Mouse (Mus musculus): ENCODE measurements around the gene Pold2. TPM values are rescaled to one million over a fixed set of nuclear protein-coding genes. Genes with fewer than 3 reads are reported as not detected.

Pold2 gene
- polyA plus RNA-seq, 1 experiment from 2014 or later = 59.6 TPM

DNA sequence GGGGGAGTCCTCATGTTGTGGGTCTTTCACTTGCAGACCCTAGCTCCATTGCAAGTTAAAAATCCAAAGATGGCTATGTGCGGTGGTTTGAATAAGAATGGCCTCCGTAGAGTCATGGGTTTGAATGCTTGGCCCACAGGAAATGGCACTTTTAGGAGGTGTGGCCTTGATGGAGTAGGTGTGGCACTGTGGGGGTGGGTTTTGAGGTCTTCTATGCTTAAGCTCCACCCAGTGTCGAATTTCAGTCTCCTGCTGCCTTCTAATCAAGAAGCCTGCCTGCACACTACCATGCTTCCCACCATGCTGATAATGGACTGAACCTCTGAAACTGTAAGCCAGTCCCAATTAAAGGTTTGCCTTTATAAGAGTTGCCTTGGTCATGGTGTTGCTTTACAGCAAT, 35.0 kb downstream of the Pold2 start:
- no peaks in the 10 kb centered on the region for H3K27me3 ChIP-seq (replicated peaks; ENCODE audit: control insufficient read depth, insufficient read depth, low read length)
- H3K4me3 ChIP-seq (ENCODE audit: low read length) = no peak overlapping the region
- 0 out of 2 replicates have a peak, but pooled peaks cover 2% of the 10 kb centered on the region for H3K9me3 ChIP-seq (ENCODE audit: control insufficient read depth, low read length)
- no peaks in the 10 kb centered on the region for H3K36me3 ChIP-seq (ENCODE audit: control insufficient read depth, insufficient read depth, low read length)
- H3K4me2 ChIP-seq (ENCODE audit: low read length) = no peak overlapping the region
- no peak for ATAC-seq
- H3K9ac ChIP-seq (ENCODE audit: low read depth, low read length) = no peak overlapping the region
- no peaks in the 10 kb centered on the region for H3K4me1 ChIP-seq (ENCODE audit: control insufficient read depth, insufficient read depth, low read depth, low read length)
- 85% methylated on average over 3 of the region's 3 CpGs for WGBS
- H3K27ac ChIP-seq (ENCODE audit: low read depth, low read length) = no peak overlapping the region

DNA sequence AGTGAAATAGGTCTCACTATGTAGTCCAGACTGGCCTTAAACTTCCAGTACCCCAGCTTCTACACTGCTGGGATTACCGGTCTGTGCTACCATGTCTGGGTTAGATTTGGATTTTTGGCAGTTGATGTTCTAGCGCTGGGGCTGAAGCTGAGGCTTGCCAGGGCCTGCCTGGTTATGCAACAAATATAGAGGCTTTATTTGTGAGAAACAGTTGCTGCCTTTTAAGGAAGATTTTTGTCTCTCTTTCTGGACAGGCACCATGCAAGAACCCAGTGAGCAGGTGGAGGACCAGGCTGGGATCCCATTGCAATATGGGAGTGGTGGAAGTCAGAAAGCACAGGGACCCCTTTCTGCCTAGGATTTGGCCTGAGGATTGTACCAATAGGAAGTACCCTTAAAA, 36.3 kb downstream of the Pold2 start:
- ATAC-seq = no peak
- Histone ChIP-seq H3K27ac (ENCODE audit: low read depth, low read length) (no peak overlapping the region), H3K9me3 (ENCODE audit: control insufficient read depth, low read length) (0 out of 2 replicates have a peak, but pooled peaks cover 2% of the 10 kb centered on the region), H3K27me3 (replicated peaks; ENCODE audit: control insufficient read depth, insufficient read depth, low read length) (no peaks in the 10 kb centered on the region), H3K4me3 (ENCODE audit: low read length) (no peak overlapping the region), H3K4me2 (ENCODE audit: low read length) (no peak overlapping the region), H3K36me3 (ENCODE audit: control insufficient read depth, insufficient read depth, low read length) (no peaks in the 10 kb centered on the region), H3K4me1 (ENCODE audit: control insufficient read depth, insufficient read depth, low read depth, low read length) (peaks cover 4% of the 10 kb centered on the region; the same call in 1 of the 2 replicates), H3K9ac (ENCODE audit: low read depth, low read length) (no peak overlapping the region)
- 96% methylated on average over 2 of the region's 2 CpGs for WGBS

DNA sequence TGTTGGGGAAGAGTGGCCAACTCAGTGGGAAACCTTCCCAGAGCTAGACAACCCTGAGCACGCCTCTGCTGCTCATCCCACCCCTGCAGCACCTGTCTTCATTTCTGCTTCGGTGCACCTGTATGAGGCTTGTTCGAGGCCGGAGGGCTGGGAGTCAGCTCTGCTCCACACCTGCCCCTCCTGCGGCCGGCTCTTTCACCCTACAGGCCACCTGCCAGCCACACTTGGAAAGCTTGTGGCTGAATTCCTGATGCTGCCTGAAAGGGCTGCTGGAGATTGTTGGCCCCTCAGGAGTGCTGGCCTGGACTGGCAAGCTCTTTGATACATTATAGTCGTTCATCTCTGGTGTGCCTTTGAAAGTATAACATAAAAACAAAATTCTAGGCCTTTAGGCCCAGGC, 37.7 kb downstream of the Pold2 start:
- Histone ChIP-seq H3K27me3 (replicated peaks; ENCODE audit: control insufficient read depth, insufficient read depth, low read length) (no peaks in the 10 kb centered on the region), H3K27ac (ENCODE audit: low read depth, low read length) (no peak overlapping the region), H3K9me3 (ENCODE audit: control insufficient read depth, low read length) (0 out of 2 replicates have a peak, but pooled peaks cover 2% of the 10 kb centered on the region), H3K9ac (ENCODE audit: low read depth, low read length) (no peak overlapping the region), H3K4me1 (ENCODE audit: control insufficient read depth, insufficient read depth, low read depth, low read length) (peaks cover 4% of the 10 kb centered on the region; the same call in 1 of the 2 replicates), H3K36me3 (ENCODE audit: control insufficient read depth, insufficient read depth, low read length) (no peaks in the 10 kb centered on the region), H3K4me3 (ENCODE audit: low read length) (no peak overlapping the region), H3K4me2 (ENCODE audit: low read length) (no peak overlapping the region)
- WGBS = 79% methylated on average over 7 of the region's 7 CpGs
- ATAC-seq = no peak

DNA sequence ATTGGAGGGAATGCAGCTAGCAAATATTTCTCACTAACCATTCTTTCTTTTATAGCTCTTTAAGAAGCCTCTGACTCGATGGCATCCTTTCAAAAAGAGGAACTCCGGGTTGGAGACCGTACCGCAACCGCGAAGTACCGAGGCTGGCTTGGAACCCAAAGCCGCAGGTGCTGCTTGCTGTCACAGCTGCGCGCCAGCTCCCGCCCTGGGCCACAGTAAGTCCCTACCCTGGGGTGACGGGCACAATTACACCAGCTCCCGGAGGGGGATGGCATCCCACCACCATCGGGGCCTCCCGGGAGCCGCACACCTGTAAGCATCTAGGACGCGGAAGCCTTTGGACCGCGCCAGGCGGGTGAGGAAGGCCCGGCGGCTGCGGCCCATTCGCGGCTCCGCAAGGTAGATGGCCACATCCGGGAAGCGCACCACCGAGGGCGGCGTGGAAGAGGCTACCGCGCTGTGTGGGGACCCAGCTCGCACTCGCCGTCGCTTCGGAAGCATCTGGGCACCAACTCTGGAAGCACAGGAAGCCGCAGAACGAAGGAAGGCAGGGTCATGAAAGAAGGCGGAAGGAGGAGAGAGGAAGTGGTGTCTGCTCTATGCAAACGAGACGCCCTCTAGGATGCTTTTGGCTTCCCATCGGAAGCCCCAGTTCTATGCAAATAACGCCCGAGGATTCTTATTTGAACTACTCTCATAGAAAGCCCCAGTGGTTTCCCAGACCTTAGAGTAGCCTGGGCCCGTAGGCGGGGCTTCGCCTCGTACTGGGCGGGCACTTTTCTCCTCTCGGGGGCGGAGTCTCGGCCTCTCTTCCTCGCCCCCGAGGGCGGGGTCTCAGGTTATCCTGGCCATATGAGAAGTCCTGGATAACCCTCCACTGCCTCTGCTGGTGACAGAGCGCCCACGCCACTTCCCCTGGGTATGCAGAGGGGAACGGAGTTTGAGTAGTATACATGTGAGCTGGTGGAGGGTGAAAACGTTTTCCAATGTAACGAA, 40.5 kb downstream of the Pold2 start, which contains the start of gene Polm:
TSS of gene Polm (minus strand) at position 766 of the 996 bp plus-strand sequence.
- Histone ChIP-seq H3K27me3 (replicated peaks; ENCODE audit: control insufficient read depth, insufficient read depth, low read length) (no peaks in the 10 kb centered on the region), H3K4me1 (ENCODE audit: control insufficient read depth, insufficient read depth, low read depth, low read length) (peaks cover 4% of the 10 kb centered on the region; the same call in 1 of the 2 replicates), H3K36me3 (ENCODE audit: control insufficient read depth, insufficient read depth, low read length) (peaks cover 2% of the 10 kb centered on the region; the same call in 1 of the 2 replicates), H3K4me2 (ENCODE audit: low read length) (peak within 1 kb of the TSS; percentile 89), H3K27ac (ENCODE audit: low read depth, low read length) (peak within 1 kb of the TSS; percentile 41), H3K9ac (ENCODE audit: low read depth, low read length) (peak within 1 kb of the TSS; percentile 78), H3K9me3 (ENCODE audit: control insufficient read depth, low read length) (no peaks in the 10 kb centered on the region), H3K4me3 (ENCODE audit: low read length) (peak within 1 kb of the TSS; percentile 55)
- ATAC-seq = peak; percentile 97
- WGBS = under 1% methylated on average over 63 of the region's 63 CpGs

DNA sequence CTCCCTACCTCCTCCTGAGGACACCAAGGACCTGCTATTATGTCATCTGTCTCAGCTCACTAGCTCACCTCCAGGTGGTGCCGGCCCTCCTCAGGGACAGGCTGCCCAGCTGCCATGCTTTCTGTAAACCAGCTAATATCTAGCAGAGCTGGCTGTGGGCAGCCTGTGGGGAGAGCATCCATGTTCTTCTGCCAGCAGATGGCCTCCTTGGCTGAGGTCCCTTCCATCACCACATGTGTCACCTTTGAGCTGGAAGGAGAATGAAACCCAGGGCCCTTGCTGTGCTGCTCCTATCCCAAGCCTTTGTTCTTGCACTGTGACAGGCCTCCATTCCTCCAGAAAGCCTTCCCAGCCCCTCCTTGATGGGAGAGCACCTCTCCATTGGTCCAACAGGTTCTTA, 42.0 kb downstream of the Pold2 start:
- no peak overlapping the region for H3K9ac ChIP-seq (ENCODE audit: low read depth, low read length)
- H3K27ac ChIP-seq (ENCODE audit: low read depth, low read length) = no peak overlapping the region; the same call in 1 of the 2 replicates
- no peak overlapping the region for H3K4me3 ChIP-seq (ENCODE audit: low read length)
- H3K36me3 ChIP-seq (ENCODE audit: control insufficient read depth, insufficient read depth, low read length) = peaks cover 8% of the 10 kb centered on the region
- ATAC-seq = peak; percentile 13; the same call in 1 of the 2 replicates
- H3K9me3 ChIP-seq (ENCODE audit: control insufficient read depth, low read length) = no peaks in the 10 kb centered on the region
- H3K4me2 ChIP-seq (ENCODE audit: low read length) = no peak overlapping the region
- H3K27me3 ChIP-seq (replicated peaks; ENCODE audit: control insufficient read depth, insufficient read depth, low read length) = no peaks in the 10 kb centered on the region
- peaks cover 4% of the 10 kb centered on the region; the same call in 1 of the 2 replicates for H3K4me1 ChIP-seq (ENCODE audit: control insufficient read depth, insufficient read depth, low read depth, low read length)
- WGBS = 50% methylated on average over 1 of the region's 1 CpGs

DNA sequence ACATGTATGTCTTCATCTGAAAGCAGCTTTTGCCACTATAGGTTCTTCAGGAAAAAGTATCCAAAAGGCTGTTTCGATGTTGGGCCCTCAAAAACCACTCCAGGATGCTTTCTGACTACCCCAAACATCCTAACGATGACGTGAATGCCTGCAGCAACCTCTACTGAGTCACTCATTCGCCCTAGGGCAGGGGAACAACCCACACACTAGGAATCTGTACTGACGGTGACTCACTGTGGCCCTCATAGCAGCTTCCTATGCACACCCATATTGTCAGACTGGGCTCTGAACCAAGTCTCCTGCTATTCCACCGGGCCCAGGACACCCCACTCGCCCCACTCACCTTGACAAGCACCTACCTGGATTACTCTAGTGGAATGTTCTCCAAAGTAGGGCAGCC, 43.0 kb downstream of the Pold2 start:
- H3K4me3 ChIP-seq (ENCODE audit: low read length) = no peak overlapping the region
- peaks cover 4% of the 10 kb centered on the region; the same call in 1 of the 2 replicates for H3K4me1 ChIP-seq (ENCODE audit: control insufficient read depth, insufficient read depth, low read depth, low read length)
- no peaks in the 10 kb centered on the region for H3K27me3 ChIP-seq (replicated peaks; ENCODE audit: control insufficient read depth, insufficient read depth, low read length)
- no peak for ATAC-seq
- H3K9me3 ChIP-seq (ENCODE audit: control insufficient read depth, low read length) = no peaks in the 10 kb centered on the region
- 91% methylated on average over 7 of the region's 7 CpGs for WGBS
- peaks cover 9% of the 10 kb centered on the region for H3K36me3 ChIP-seq (ENCODE audit: control insufficient read depth, insufficient read depth, low read length)
- H3K9ac ChIP-seq (ENCODE audit: low read depth, low read length) = no peak overlapping the region
- H3K27ac ChIP-seq (ENCODE audit: low read depth, low read length) = no peak overlapping the region
- no peak overlapping the region for H3K4me2 ChIP-seq (ENCODE audit: low read length)

GRCm38 (mm10) chr11:5834506-5834905, 43.6 kb downstream of the Pold2 start:
- H3K4me2 ChIP-seq (ENCODE audit: low read length) = no peak overlapping the region
- WGBS = 91% methylated on average over 9 of the region's 9 CpGs
- H3K27me3 ChIP-seq (replicated peaks; ENCODE audit: control insufficient read depth, insufficient read depth, low read length) = no peaks in the 10 kb centered on the region
- ATAC-seq = no peak
- no peak overlapping the region for H3K27ac ChIP-seq (ENCODE audit: low read depth, low read length)
- peaks cover 4% of the 10 kb centered on the region; the same call in 1 of the 2 replicates for H3K4me1 ChIP-seq (ENCODE audit: control insufficient read depth, insufficient read depth, low read depth, low read length)
- no peak overlapping the region for H3K9ac ChIP-seq (ENCODE audit: low read depth, low read length)
- no peaks in the 10 kb centered on the region for H3K9me3 ChIP-seq (ENCODE audit: control insufficient read depth, low read length)
- no peak overlapping the region for H3K4me3 ChIP-seq (ENCODE audit: low read length)
- peaks cover 9% of the 10 kb centered on the region for H3K36me3 ChIP-seq (ENCODE audit: control insufficient read depth, insufficient read depth, low read length)

DNA sequence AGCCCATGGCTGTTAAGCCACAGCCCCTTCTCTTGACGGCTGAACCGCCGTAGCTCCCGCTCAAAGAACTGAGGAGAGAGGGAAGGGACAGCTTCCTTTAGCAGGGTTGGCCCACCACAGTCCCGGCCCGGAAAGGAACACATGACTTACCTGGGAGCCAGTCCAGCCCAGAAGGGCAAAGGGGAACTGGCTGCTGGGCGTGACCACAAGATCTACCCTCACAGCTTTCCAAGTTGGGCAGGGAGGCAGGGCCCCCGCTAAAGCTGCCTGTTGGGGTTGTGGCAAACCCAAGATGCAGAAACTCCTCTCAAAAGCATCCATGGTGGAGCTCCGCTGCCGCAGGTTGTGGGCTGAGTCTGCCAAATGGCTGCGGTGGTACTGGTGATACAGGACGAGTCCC, 48.8 kb downstream of the Pold2 start:
- no peaks in the 10 kb centered on the region for H3K4me1 ChIP-seq (ENCODE audit: control insufficient read depth, insufficient read depth, low read depth, low read length)
- no peaks in the 10 kb centered on the region for H3K27me3 ChIP-seq (replicated peaks; ENCODE audit: control insufficient read depth, insufficient read depth, low read length)
- no peak for ATAC-seq
- H3K9me3 ChIP-seq (ENCODE audit: control insufficient read depth, low read length) = no peaks in the 10 kb centered on the region
- no peak overlapping the region for H3K4me3 ChIP-seq (ENCODE audit: low read length)
- no peak overlapping the region for H3K27ac ChIP-seq (ENCODE audit: low read depth, low read length)
- no peak overlapping the region for H3K4me2 ChIP-seq (ENCODE audit: low read length)
- no peak overlapping the region for H3K9ac ChIP-seq (ENCODE audit: low read depth, low read length)
- H3K36me3 ChIP-seq (ENCODE audit: control insufficient read depth, insufficient read depth, low read length) = peaks cover 13% of the 10 kb centered on the region
- WGBS = 96% methylated on average over 12 of the region's 12 CpGs

GRCm38 (mm10) chr11:5828509-5829191, 49.4 kb downstream of the Pold2 start:
- H3K36me3 ChIP-seq (ENCODE audit: control insufficient read depth, insufficient read depth, low read length) = peaks cover 11% of the 10 kb centered on the region; the same call in 1 of the 2 replicates
- no peaks in the 10 kb centered on the region for H3K27me3 ChIP-seq (replicated peaks; ENCODE audit: control insufficient read depth, insufficient read depth, low read length)
- H3K4me1 ChIP-seq (ENCODE audit: control insufficient read depth, insufficient read depth, low read depth, low read length) = no peaks in the 10 kb centered on the region
- no peak overlapping the region for H3K9ac ChIP-seq (ENCODE audit: low read depth, low read length)
- H3K9me3 ChIP-seq (ENCODE audit: control insufficient read depth, low read length) = no peaks in the 10 kb centered on the region
- no peak overlapping the region for H3K4me3 ChIP-seq (ENCODE audit: low read length)
- no peak for ATAC-seq
- no peak overlapping the region for H3K27ac ChIP-seq (ENCODE audit: low read depth, low read length)
- no peak overlapping the region for H3K4me2 ChIP-seq (ENCODE audit: low read length)
- 92% methylated on average over 11 of the region's 11 CpGs for WGBS
